Mouse (Mus musculus): ENCODE data around the gene Pygl. TPM values are rescaled to one million over a fixed set of nuclear protein-coding genes. Genes with fewer than 3 reads are reported as not detected.
"Not testable (repeated sequence)": the region's sequence is repeated elsewhere in the genome, so short reads cannot be mapped to it uniquely, and the experiment has no call there.

Pygl gene
- polyA plus RNA-seq, 2 experiments = 18.3 to 23.3 TPM

DNA sequence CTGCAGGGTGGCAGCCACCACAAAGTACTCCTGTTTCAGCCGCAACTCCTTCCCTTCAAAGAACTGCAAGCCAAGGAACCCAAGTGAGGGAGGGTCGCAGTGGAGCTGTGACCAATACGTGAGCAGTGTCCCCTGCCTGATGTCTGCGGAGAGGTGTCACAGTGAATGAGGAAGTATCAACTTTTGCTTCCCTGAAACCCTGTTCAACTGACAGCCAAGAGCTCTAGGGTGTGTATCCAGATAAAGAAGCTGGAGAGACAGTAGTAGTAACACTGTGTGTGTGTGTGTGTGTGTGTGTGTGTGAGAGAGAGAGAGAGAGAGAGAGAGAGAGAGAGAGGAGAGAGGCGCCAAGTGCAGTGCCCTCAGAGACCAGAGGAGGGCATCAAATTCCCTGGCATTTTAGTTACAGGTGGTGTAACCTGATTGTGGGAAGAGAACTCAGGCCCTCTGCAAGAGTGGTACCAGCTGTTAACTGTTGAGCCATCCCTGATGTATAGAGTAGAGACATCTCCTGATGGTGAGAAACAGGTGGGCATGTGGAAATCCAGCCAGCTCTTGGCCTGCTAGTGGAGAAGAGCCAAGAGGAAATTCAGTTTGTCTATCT is 29.3 kb downstream of the Pygl start:
- Histone ChIP-seq H3K9me3 (ENCODE audit: control insufficient read depth, low read length) (no peaks in the 10 kb centered on the region), H3K4me2 (replicated peaks; ENCODE audit: low read depth, low read length, severe bottlenecking) (no peak overlapping the region), H3K27ac (replicated peaks; ENCODE audit: low read depth, low read length) (no peak overlapping the region), H3K27me3 (ENCODE audit: control insufficient read depth, insufficient read depth, low read length) (no peaks in the 10 kb centered on the region), H3K36me3 (ENCODE audit: control insufficient read depth, insufficient read depth, low read length) (no peaks in the 10 kb centered on the region), H3K9ac (ENCODE audit: low read depth, low read length, severe bottlenecking) (no peak overlapping the region), H3K4me1 (ENCODE audit: control insufficient read depth, insufficient read depth, low read length) (no peaks in the 10 kb centered on the region), H3K4me3 (replicated peaks; ENCODE audit: low read length) (no peak overlapping the region)
- ATAC-seq (ENCODE audit: low FRiP score, low read depth) (no peak), DNase-seq (ENCODE audit: low spot score) (no peak)
- TF ChIP-seq POLR2A (IDR thresholded peaks at IDR 0.05; ENCODE audit: borderline replicate concordance, extremely low read depth, insufficient read depth, insufficient read length) = no peak
- 82% methylated on average over 5 of the region's 5 CpGs for WGBS

- TF ChIP-seq POLR2A (IDR thresholded peaks at IDR 0.05; ENCODE audit: borderline replicate concordance, extremely low read depth, insufficient read depth, insufficient read length) = no peak
- no peaks in the 10 kb centered on the region for H3K9me3 ChIP-seq (ENCODE audit: control insufficient read depth, low read length)
- ATAC-seq (ENCODE audit: low FRiP score, low read depth) (no peak), DNase-seq (ENCODE audit: low spot score) (no peak)
- H3K9ac ChIP-seq (ENCODE audit: low read depth, low read length, severe bottlenecking) = no peak overlapping the region
- peaks cover 11% of the 10 kb centered on the region for H3K4me1 ChIP-seq (ENCODE audit: control insufficient read depth, insufficient read depth, low read length)
- H3K27ac ChIP-seq (replicated peaks; ENCODE audit: low read depth, low read length) = no peak overlapping the region
- 89% methylated on average over 5 of the region's 5 CpGs for WGBS
- no peaks in the 10 kb centered on the region for H3K36me3 ChIP-seq (ENCODE audit: control insufficient read depth, insufficient read depth, low read length)
- H3K4me3 ChIP-seq (replicated peaks; ENCODE audit: low read length) = no peak overlapping the region
- no peaks in the 10 kb centered on the region for H3K27me3 ChIP-seq (ENCODE audit: control insufficient read depth, insufficient read depth, low read length)
- no peak overlapping the region for H3K4me2 ChIP-seq (replicated peaks; ENCODE audit: low read depth, low read length, severe bottlenecking)
Observed at GRCm38 (mm10) chr12:70196341-70196740, 34.9 kb downstream of the Pygl start.

DNA sequence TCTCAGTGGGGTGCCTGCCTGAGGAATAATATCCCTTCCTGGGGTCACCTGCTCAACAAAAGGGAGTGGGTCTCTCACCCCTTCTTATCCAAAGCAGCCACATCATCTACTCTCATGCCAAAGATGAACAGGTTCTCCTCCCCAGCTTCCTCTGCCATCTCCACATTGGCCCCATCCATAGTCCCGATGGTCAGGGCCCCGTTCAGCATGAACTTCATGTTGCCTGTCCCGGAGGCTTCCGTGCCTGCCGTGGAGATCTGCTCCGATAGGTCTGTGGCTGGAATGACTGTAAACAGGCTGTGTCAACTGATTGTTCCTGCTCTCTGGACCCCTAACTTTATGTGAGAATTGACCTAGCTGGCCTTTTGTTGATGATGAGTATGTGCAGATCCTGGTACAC is 35.9 kb downstream of the Pygl start:
- TF ChIP-seq POLR2A (IDR thresholded peaks at IDR 0.05; ENCODE audit: borderline replicate concordance, extremely low read depth, insufficient read depth, insufficient read length) = no peak
- Histone ChIP-seq H3K27ac (replicated peaks; ENCODE audit: low read depth, low read length) (no peak overlapping the region), H3K4me1 (ENCODE audit: control insufficient read depth, insufficient read depth, low read length) (peaks cover 11% of the 10 kb centered on the region), H3K9ac (ENCODE audit: low read depth, low read length, severe bottlenecking) (no peak overlapping the region), H3K9me3 (ENCODE audit: control insufficient read depth, low read length) (no peaks in the 10 kb centered on the region), H3K27me3 (ENCODE audit: control insufficient read depth, insufficient read depth, low read length) (no peaks in the 10 kb centered on the region), H3K4me2 (replicated peaks; ENCODE audit: low read depth, low read length, severe bottlenecking) (no peak overlapping the region), H3K36me3 (ENCODE audit: control insufficient read depth, insufficient read depth, low read length) (no peaks in the 10 kb centered on the region), H3K4me3 (replicated peaks; ENCODE audit: low read length) (no peak overlapping the region)
- DNase-seq (ENCODE audit: low spot score) (no peak), ATAC-seq (ENCODE audit: low FRiP score, low read depth) (no peak)
- 95% methylated on average over 6 of the region's 6 CpGs for WGBS

DNA sequence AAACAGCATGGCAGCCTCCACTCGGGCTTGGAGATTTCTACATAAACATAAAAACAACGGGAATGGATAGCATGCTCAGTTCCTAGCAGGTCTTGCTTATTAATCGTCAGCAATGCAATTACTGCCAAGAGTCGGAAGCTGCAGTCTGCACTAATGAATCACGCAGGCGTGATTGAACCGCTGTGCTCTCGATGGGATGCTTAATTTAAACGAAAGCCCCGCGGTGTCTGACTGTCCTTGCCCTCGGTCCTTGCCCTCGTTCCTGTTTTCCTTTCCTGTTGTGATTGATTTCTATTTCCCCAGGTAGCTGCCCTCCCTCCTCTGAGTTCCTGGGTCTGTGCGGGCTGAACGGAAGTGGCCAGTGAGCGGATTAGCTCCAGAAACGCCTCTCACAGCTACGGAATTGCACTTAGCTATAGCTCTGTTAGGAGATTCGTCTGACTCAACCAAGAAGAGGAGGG is 39.0 kb downstream of the Pygl start:
- Histone ChIP-seq H3K27ac (replicated peaks; ENCODE audit: low read depth, low read length) (no peak overlapping the region), H3K4me1 (ENCODE audit: control insufficient read depth, insufficient read depth, low read length) (peaks cover 11% of the 10 kb centered on the region), H3K4me3 (replicated peaks; ENCODE audit: low read length) (peak overlapping the region; percentile 30), H3K36me3 (ENCODE audit: control insufficient read depth, insufficient read depth, low read length) (no peaks in the 10 kb centered on the region), H3K9me3 (ENCODE audit: control insufficient read depth, low read length) (no peaks in the 10 kb centered on the region), H3K4me2 (replicated peaks; ENCODE audit: low read depth, low read length, severe bottlenecking) (peak overlapping the region; percentile 58), H3K27me3 (ENCODE audit: control insufficient read depth, insufficient read depth, low read length) (no peaks in the 10 kb centered on the region), H3K9ac (ENCODE audit: low read depth, low read length, severe bottlenecking) (peak overlapping the region; percentile 34)
- no peak for TF ChIP-seq POLR2A (IDR thresholded peaks at IDR 0.05; ENCODE audit: borderline replicate concordance, extremely low read depth, insufficient read depth, insufficient read length)
- WGBS = 11% methylated on average over 19 of the region's 19 CpGs
- no peak for ATAC-seq (ENCODE audit: low FRiP score, low read depth)
- no peak for DNase-seq (ENCODE audit: low spot score)

- no peak for TF ChIP-seq POLR2A (IDR thresholded peaks at IDR 0.05; ENCODE audit: borderline replicate concordance, extremely low read depth, insufficient read depth, insufficient read length)
- ATAC-seq (ENCODE audit: low FRiP score, low read depth) (no peak), DNase-seq (ENCODE audit: low spot score) (no peak)
- H3K4me1 ChIP-seq (ENCODE audit: control insufficient read depth, insufficient read depth, low read length) = no peaks in the 10 kb centered on the region
- no peaks in the 10 kb centered on the region for H3K36me3 ChIP-seq (ENCODE audit: control insufficient read depth, insufficient read depth, low read length)
- H3K4me3 ChIP-seq (replicated peaks; ENCODE audit: low read length) = no peak overlapping the region
- H3K4me2 ChIP-seq (replicated peaks; ENCODE audit: low read depth, low read length, severe bottlenecking) = no peak overlapping the region
- 84% methylated on average over 22 of the region's 22 CpGs for WGBS
- no peaks in the 10 kb centered on the region for H3K27me3 ChIP-seq (ENCODE audit: control insufficient read depth, insufficient read depth, low read length)
- H3K9ac ChIP-seq (ENCODE audit: low read depth, low read length, severe bottlenecking) = no peak overlapping the region
- peaks cover 8% of the 10 kb centered on the region; the same call in 1 of the 2 replicates for H3K9me3 ChIP-seq (ENCODE audit: control insufficient read depth, low read length)
- H3K27ac ChIP-seq (replicated peaks; ENCODE audit: low read depth, low read length) = no peak overlapping the region
Observed at GRCm38 (mm10) chr12:70184173-70184783, 47.0 kb downstream of the Pygl start.

DNA sequence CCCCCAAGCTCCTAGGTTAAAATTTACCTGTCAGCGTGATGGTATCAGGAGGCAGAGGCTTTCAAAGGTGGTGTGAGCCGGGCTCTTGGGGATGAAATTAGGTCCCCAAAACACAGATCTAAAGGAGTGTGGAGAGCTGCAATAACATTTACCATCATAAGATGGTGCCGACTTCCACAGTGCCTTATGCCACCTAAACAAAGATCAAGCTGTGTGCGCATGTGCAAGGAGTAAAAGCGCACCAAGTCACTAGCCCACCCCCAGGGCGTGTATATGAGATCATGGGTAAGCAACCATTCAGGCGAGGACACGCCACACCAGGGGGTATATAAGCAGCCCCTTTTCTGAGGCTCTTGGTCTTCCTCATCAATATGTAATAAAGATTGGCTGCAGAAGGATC is 47.8 kb downstream of the Pygl start:
- not testable (repeated sequence) for H3K4me3 ChIP-seq (replicated peaks; ENCODE audit: low read length); H3K27ac ChIP-seq (replicated peaks; ENCODE audit: low read depth, low read length); H3K9ac ChIP-seq (ENCODE audit: low read depth, low read length, severe bottlenecking); H3K9me3 ChIP-seq (ENCODE audit: control insufficient read depth, low read length); H3K4me1 ChIP-seq (ENCODE audit: control insufficient read depth, insufficient read depth, low read length); H3K36me3 ChIP-seq (ENCODE audit: control insufficient read depth, insufficient read depth, low read length); H3K27me3 ChIP-seq (ENCODE audit: control insufficient read depth, insufficient read depth, low read length); H3K4me2 ChIP-seq (replicated peaks; ENCODE audit: low read depth, low read length, severe bottlenecking); ATAC-seq (ENCODE audit: low FRiP score, low read depth); DNase-seq (ENCODE audit: low spot score)
- 95% methylated on average over 8 of the region's 8 CpGs for WGBS
